Mouse (Mus musculus) frontal cortex, adult 2 months (tissue): Measurements from ENCODE around the gene Syn3. TPM values are rescaled to one million over a fixed set of nuclear protein-coding genes. Genes with fewer than 3 reads are reported as not detected.
"Not testable (repeated sequence)": the region's sequence is repeated elsewhere in the genome, so short reads cannot be mapped to it uniquely, and the experiment has no call there.

Experiments used
- DNase-seq, 2 experiments: peaks; one replicate each; pipeline ENCODE4 v3.0.0; 2022; ENCODE audit warnings: low spot score in 1 of 2; ENCODE audit errors: extremely low spot score in 1 of 2
- polyA plus RNA-seq: library from polyadenylated mRNA; depleted of rRNA; stranded (reverse); fragments of >200 nt; gene quantifications from 2 replicates; pipeline ENCODE4 v1.2.3, GENCODE M21; 2012

The Syn3 gene
- polyA plus RNA-seq, 1 experiment: 10.4 TPM

GRCm38 (mm10) chr10:86132420-86132956 lies 366.2 kb downstream of the Syn3 start:
- no peak for DNase-seq

DNA sequence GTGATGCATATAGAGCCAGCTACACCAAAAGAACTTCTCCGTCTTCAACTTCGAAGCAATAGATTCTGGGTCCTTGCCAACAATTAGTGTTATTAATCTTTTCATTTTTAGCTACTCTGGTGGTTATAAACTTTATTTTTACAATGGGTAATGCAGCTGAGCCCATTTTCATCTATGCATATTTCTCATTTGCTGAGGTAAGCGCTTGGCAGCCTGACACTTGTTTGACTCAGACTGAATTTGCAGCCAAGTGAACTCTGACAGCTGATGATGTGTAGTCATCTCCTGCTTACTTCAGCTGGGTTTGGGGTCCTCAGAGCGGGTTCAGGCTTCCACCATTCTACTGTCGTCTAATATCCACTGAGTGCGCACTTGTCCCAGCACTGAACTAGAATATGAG lies 369.6 kb downstream of the Syn3 start:
- no peak for DNase-seq

GRCm38 (mm10) chr10:86126478-86126877 lies 372.2 kb downstream of the Syn3 start:
- peak in 1 of 2 experiments; percentile 36 for DNase-seq

- no peak for DNase-seq
These were observed 373.3 kb downstream of the Syn3 start for GRCm38 (mm10) chr10:86125421-86125820.

- no peak for DNase-seq
These were observed 374.6 kb downstream of the Syn3 start for GRCm38 (mm10) chr10:86124115-86124514.

- no peak for DNase-seq
These were observed 375.5 kb downstream of the Syn3 start for GRCm38 (mm10) chr10:86123224-86123623.

- not testable (repeated sequence) for DNase-seq
These were observed 376.2 kb downstream of the Syn3 start for GRCm38 (mm10) chr10:86122456-86122855.

DNA sequence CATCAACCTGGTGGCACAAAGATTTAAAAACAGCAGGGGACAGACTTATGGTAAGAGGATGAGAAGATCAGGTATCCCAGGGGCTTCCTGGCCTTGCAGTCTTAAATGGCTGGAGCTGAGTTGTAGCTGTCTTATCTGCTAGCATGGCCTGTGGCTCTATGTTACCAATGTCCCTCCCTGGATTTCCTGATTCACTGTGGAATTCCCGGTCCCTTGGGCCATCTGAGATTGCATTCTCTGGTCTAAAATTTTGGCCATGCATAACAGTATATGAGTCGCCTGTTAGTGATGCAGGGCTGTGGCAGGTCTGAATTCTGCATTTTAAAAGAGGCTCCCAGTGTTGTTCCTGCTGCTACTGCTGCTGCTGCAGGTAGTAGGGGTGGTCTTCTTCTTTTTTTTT lies 382.4 kb downstream of the Syn3 start:
- no peak for DNase-seq

DNA sequence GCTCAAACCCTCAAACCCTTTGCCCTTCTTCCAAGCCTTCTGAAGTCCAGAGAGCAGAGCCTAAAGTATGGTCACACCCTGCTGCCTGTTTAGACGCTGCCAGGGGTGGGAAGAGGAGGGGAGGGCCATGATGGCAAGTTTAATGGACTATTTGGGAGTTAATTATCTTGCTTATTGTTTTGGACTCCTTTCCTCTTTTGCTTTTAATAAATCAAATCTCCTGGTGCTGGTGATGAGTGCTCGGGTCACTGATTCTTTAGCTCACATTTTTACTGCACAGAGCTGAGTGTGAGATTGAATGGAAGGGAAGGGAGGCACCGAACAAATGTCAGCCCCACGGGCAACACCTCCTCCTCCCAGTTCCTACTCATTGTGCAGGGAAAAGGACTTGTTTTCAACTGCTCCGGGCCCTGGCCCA lies 384.3 kb downstream of the Syn3 start:
- no peak for DNase-seq

DNA sequence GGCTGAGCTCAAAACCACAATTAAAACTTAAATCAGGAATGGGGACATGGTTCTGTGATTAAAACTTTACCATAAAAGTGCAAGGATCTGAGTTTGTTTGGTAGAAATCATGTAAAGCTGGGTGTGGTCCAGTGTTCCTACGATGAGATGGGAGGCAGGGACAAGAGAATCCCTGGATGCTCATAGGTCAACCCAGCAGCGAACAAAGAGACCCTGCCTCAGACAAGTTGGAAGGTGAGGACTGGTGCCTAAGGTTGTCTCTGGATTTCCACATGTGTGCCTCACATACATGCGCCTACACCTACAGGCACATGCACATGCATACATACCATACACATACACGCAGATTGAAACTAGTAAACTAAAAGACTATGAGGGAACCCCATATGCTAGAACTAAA lies 389.9 kb downstream of the Syn3 start:
- DNase-seq: no peak

- no peak for DNase-seq
These were observed 391.0 kb downstream of the Syn3 start for GRCm38 (mm10) chr10:86107681-86108080.

DNA sequence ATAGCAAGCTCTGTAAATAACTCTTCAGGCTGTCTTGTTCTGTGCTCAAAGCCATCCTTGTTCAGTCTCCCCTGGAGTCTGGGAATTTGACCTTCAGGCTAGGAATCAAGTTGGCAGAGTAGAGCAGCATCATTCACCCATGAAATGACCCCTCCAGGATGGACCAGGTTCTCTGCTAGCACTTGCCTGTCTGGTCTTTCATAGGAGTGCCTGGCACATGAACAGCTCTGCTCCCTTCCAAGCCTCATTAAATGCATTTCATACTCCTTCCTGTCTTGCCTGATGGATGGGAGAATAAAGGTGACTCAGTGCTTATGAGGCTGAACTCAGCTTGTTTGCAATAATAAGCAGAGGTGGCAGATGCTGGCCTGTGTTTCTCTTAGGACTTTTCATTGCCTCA lies 394.7 kb downstream of the Syn3 start:
- DNase-seq: no peak

DNA sequence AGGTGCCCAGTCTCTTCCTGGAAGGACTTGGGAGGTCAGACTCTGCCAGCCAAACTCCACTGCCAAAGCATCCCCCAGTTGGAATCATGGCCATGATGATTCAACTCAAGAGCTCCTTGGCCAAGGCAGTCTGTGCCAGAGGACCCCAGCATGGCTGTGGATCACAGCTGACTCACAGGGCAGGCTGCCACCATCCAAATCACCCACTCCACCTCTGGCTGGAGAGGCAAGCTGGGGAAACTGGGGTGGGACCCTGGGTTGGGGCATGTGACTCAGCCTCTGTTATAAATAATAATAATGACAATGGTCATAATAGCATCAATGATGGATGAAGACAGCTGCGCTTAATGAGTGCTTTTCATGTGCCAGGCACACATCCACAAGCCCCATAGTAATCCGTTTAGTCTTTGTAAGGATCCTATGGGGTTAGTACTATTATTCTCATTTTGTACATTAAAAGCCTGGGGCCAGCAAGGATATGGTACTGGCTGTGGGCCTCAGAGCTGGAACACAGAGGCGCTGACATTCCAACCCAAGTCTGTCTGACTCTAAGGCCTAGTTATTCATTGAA lies 398.3 kb downstream of the Syn3 start:
- no peak for DNase-seq

DNA sequence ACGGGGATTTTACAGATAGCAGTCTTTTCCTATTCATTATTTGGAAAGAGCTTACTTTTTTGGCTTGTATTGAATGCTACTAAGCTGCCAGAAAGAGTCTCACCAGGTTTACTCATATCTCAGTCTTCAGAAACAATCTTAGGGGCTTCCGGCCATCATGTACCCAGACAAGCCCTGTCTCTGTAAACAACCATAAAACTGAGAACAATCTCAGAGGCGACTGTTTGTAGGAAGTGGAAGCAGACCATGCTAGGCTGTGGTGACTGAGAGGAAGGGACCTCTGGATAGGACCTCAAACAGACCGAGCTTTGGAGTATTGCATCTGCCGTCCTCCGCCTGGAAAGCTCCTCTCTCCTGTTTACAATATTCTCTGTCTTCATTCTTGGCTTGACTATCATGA lies 400.3 kb downstream of the Syn3 start:
- DNase-seq: no peak

- no peak for DNase-seq
These were observed 405.3 kb downstream of the Syn3 start for GRCm38 (mm10) chr10:86093109-86094035.

DNA sequence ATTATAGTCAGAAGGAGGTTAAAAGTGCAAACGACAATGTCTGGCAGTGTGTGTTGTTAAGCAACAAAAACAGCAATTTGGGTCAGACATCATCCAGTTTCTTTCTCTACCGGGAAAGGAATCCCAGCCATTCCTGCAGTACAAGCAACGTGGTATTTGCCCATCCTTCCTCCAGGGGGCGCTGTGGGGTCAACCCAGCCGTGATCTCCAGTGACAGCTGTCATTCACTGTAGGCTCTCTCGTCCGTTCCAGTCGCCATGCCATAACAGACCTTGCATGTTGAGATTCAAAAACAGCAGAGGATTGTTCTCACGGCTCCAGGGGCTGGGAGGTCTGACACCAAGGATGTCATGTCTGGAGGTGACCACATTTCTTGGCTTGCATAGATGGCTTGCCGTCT lies 406.8 kb downstream of the Syn3 start:
- DNase-seq: peak in 1 of 2 experiments; percentile 26

GRCm38 (mm10) chr10:86079921-86080320 lies 418.8 kb downstream of the Syn3 start:
- no peak for DNase-seq

- DNase-seq: no peak
These were observed 419.9 kb downstream of the Syn3 start for GRCm38 (mm10) chr10:86078761-86079160.

- DNase-seq: no peak
These were observed 421.4 kb downstream of the Syn3 start for GRCm38 (mm10) chr10:86077272-86077671.

GRCm38 (mm10) chr10:86074971-86075711 lies 423.6 kb downstream of the Syn3 start:
- peak in 1 of 2 experiments; percentile 25 for DNase-seq

DNA sequence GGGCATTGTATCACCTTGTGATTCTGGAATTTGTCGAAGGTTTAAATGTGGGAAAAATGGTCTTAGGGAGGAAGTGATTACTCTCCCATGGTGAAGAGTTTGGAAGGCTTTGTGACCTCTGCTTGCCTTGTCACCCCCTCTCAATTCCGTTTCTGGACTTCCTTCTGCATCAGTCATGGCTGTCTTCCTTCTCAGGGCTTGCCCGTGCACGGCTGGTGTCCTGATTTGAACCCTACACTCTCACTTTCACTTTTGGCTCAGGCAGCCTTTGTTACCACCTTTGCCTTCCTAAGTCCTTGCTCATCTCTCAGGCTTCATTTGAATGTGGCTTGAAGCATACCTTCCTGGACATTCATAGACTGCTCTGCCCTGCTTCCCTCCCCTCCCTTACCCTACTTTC lies 424.6 kb downstream of the Syn3 start:
- no peak for DNase-seq
